Mouse (Mus musculus) neural tube, embryonic 13.5 days (tissue): ENCODE measurements around the gene Vmp1. TPM values are rescaled to one million over a fixed set of nuclear protein-coding genes. Genes with fewer than 3 reads are reported as not detected.

ENCODE experiments used
- microRNA counts: library from miRNA; unstranded; fragments of <30 nt; microRNA quantifications from one replicate; lab custom pipeline; 2016
- microRNA-seq: library from miRNA; unstranded; fragments of <30 nt; microRNA quantifications from one replicate; pipeline ENCODE4, GENCODE M21; 2016
- polyA plus RNA-seq: library from polyadenylated mRNA; unstranded; fragments of >200 nt; fragmentation: Nextera tagmentation; extraction: Ambion mirVana; gene quantifications from 2 replicates; pipeline ENCODE4 v1.2.1, GENCODE M21; 2015

The Vmp1 gene
- polyA plus RNA-seq, 1 experiment from 2014 or later = 108 TPM

MicroRNAs encoded within 50 kb of the gene (microRNA counts, 519-probe panel; counts per million panel counts)
- 4,075 counts per million, percentile 67 among the panel's probes with 10 or more counts for microRNA mmu-miR-21 (lab: Ali Mortazavi, UCI)

Small RNAs within 50 kb of the gene (microRNA-seq; reads per million reads assigned to microRNA genes)
- gene Mir21a = 2,567 reads per million, percentile 87 among the genes with 10 or more reads in this experiment

Other genes with a start within 250 kb of the Vmp1 start
- gene Rnft1, start 199.2 kb downstream of the Vmp1 start, polyA plus RNA-seq = 16.6 and 20.4 TPM in 2 replicates
- 54.8 and 62.7 TPM in 2 replicates for gene Rps6kb1, start 139.0 kb downstream of the Vmp1 start, polyA plus RNA-seq
- 7.8 and 8.6 TPM in 2 replicates for gene Tubd1, start 138.8 kb downstream of the Vmp1 start, polyA plus RNA-seq
- gene Ptrh2, start 149 bp upstream of the Vmp1 start, polyA plus RNA-seq = 28.8 and 30.2 TPM in 2 replicates
- 140 and 158 TPM in 2 replicates for gene Cltc, start 73.7 kb upstream of the Vmp1 start, polyA plus RNA-seq
- 24.2 and 27.8 TPM in 2 replicates for gene Dhx40, start 123.9 kb upstream of the Vmp1 start, polyA plus RNA-seq